Mouse (Mus musculus): ENCODE results near the gene Tpte. TPM values are rescaled to one million over a fixed set of nuclear protein-coding genes. Genes with fewer than 3 reads are reported as not detected.

Gene Tpte
- total RNA-seq (2014; rRNA removed) (not detected in 2 replicates), polyA plus RNA-seq (2015; fragmentation: Nextera tagmentation; extraction: Ambion mirVana) (not detected in 2 replicates)

DNA sequence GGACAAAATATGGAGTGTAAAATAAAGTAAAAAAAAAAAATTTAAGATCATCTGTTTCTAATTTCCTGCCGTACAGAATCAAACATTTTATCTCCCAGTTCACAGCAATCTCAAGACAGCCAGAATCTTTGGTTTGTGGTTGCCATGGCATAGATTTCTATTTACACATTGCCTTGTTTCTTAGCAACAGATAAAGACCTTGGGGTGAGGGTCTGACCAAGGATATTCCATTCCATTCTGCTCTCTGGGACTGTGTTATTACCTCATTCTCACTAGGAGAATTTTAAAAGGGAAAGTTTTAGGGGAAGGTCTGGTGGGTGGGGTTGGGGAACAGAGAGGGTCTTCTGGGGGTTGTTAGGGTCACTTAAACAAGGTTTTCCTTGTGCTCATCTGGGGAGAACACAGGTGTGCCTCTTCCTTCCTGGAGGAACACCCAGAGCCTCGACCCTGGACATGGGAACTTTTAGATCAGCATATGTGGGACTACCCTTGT, at the start of gene Tpte:
Tpte (plus strand) TSS at position 443 of the 493 bp plus-strand sequence.
- no peak for TF ChIP-seq CTCF (IDR thresholded peaks at IDR 0.05)
- Histone ChIP-seq H3K4me1 (ENCODE audit: insufficient read depth, low read length) (no peaks in the 10 kb centered on the region), H3K9me3 (ENCODE audit: low read length) (0 out of 2 replicates have a peak, but pooled peaks cover 3% of the 10 kb centered on the region), H3K4me3 (ENCODE audit: low read depth, low read length) (no peak within 1 kb of the TSS), H3K27ac (ENCODE audit: low read depth, low read length) (no peak within 1 kb of the TSS), H3K4me2 (ENCODE audit: low read depth, low read length, poor library complexity, severe bottlenecking) (no peak within 1 kb of the TSS), H3K27me3 (ENCODE audit: insufficient read depth, low read length) (no peaks in the 10 kb centered on the region), H3K36me3 (ENCODE audit: insufficient read depth, low read length) (no peaks in the 10 kb centered on the region), H3K9ac (replicated peaks; ENCODE audit: low read length, poor library complexity, severe bottlenecking) (no peak within 1 kb of the TSS)
- WGBS: 66% methylated on average over 2 of the region's 2 CpGs
- ATAC-seq (ENCODE audit: low FRiP score) (no peak), DNase-seq (ENCODE audit: low spot score) (no peak)

DNA sequence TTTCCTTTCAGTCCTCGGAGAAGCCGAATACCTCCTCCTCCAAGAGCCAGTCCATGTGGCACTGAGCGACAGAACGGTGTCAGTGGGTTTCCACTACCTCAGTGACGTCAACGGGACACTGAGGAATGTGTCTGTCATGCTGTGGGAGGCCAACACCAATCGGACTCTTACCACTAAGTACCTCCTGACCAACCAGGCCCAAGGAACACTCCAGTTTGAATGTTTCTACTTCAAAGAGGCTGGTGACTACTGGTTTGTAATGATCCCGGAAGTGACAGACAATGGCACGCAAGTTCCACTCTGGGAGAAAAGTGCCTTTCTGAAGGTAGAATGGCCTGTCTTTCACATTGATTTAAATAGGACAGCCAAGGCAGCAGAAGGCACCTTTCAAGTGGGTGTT, 40.3 kb upstream of the Tpte start:
- Histone ChIP-seq H3K4me2 (ENCODE audit: low read depth, low read length, poor library complexity, severe bottlenecking) (no peak overlapping the region), H3K4me3 (ENCODE audit: low read depth, low read length) (no peak overlapping the region), H3K4me1 (ENCODE audit: insufficient read depth, low read length) (no peaks in the 10 kb centered on the region), H3K9me3 (ENCODE audit: low read length) (no peaks in the 10 kb centered on the region), H3K9ac (replicated peaks; ENCODE audit: low read length, poor library complexity, severe bottlenecking) (no peak overlapping the region), H3K27ac (ENCODE audit: low read depth, low read length) (no peak overlapping the region), H3K36me3 (ENCODE audit: insufficient read depth, low read length) (no peaks in the 10 kb centered on the region), H3K27me3 (ENCODE audit: insufficient read depth, low read length) (no peaks in the 10 kb centered on the region)
- no peak for ATAC-seq (ENCODE audit: low FRiP score)
- TF ChIP-seq CTCF (IDR thresholded peaks at IDR 0.05): no peak
- WGBS: 90% methylated on average over 9 of the region's 9 CpGs
- DNase-seq (ENCODE audit: low spot score): no peak

DNA sequence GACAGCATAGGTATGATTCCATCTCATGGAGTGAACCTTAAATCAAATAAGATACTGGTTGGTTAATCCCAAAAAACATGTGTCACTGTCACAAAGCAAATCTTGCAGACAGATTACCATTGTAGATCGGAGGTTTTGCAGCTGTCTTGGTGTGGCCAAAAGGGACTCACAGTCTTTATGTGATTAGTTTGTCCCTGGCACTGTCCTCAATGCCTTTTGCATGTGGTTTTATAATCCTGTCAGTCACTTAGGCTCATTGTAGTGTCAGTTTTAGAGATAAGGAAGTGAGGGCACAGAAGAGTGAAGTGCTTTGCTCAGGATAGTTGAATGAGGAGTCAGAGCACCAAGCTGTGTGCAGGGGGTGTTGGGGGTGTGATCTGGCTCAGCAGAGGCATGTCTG, 37.6 kb upstream of the Tpte start:
- Histone ChIP-seq H3K4me2 (ENCODE audit: low read depth, low read length, poor library complexity, severe bottlenecking) (no peak overlapping the region), H3K27me3 (ENCODE audit: insufficient read depth, low read length) (no peaks in the 10 kb centered on the region), H3K36me3 (ENCODE audit: insufficient read depth, low read length) (no peaks in the 10 kb centered on the region), H3K27ac (ENCODE audit: low read depth, low read length) (no peak overlapping the region), H3K9ac (replicated peaks; ENCODE audit: low read length, poor library complexity, severe bottlenecking) (no peak overlapping the region), H3K4me1 (ENCODE audit: insufficient read depth, low read length) (no peaks in the 10 kb centered on the region), H3K4me3 (ENCODE audit: low read depth, low read length) (no peak overlapping the region), H3K9me3 (ENCODE audit: low read length) (no peaks in the 10 kb centered on the region)
- ATAC-seq (ENCODE audit: low FRiP score) (no peak), DNase-seq (ENCODE audit: low spot score) (no peak)
- TF ChIP-seq CTCF (IDR thresholded peaks at IDR 0.05): no peak
- 56% methylated on average over 1 of the region's 1 CpGs for WGBS

DNA sequence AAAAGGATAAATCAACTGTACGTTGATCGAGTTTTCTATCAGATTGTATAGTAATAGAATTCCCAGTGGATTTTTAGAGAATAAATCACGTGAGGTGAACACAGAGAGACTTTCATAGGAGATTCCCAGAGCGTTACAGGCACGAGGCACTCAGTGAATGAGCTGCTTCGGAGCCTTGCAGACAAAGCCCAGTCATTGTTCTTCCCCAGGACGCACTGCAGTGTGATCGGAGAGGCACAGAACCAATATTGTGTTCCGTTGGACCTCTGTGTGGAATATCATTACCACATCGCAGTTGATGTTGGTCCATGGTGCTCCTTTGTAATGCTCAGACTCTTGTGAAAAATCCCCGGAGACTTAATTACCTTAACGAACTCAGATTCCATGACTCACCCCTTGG, 35.3 kb upstream of the Tpte start:
- 70% methylated on average over 12 of the region's 12 CpGs for WGBS
- TF ChIP-seq CTCF (IDR thresholded peaks at IDR 0.05): no peak
- H3K9ac ChIP-seq (replicated peaks; ENCODE audit: low read length, poor library complexity, severe bottlenecking): no peak overlapping the region
- H3K4me2 ChIP-seq (ENCODE audit: low read depth, low read length, poor library complexity, severe bottlenecking): no peak overlapping the region
- no peak overlapping the region for H3K27ac ChIP-seq (ENCODE audit: low read depth, low read length)
- H3K36me3 ChIP-seq (ENCODE audit: insufficient read depth, low read length): no peaks in the 10 kb centered on the region
- no peaks in the 10 kb centered on the region for H3K9me3 ChIP-seq (ENCODE audit: low read length)
- no peaks in the 10 kb centered on the region for H3K4me1 ChIP-seq (ENCODE audit: insufficient read depth, low read length)
- DNase-seq (ENCODE audit: low spot score) (no peak), ATAC-seq (ENCODE audit: low FRiP score) (no peak)
- H3K4me3 ChIP-seq (ENCODE audit: low read depth, low read length): no peak overlapping the region
- no peaks in the 10 kb centered on the region for H3K27me3 ChIP-seq (ENCODE audit: insufficient read depth, low read length)

DNA sequence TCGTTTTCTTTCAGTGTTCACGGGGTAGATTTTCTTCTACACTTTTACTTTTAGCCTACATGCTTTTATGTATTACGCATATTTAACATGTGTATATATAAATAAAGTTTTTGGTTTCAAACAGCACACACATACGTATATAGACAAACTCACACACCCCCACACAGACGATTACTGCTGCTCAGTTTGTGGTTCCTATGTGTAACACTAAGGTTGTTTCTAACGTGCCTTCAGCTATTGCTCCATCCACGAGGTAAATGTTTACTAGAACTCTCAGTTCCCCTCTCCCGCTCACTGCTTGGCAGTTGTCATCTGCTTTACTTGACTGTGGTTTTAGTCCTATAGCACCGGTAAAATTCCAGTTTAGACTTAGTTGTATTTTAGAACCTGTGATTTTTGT, 34.2 kb upstream of the Tpte start:
- Histone ChIP-seq H3K9me3 (ENCODE audit: low read length) (no peaks in the 10 kb centered on the region), H3K9ac (replicated peaks; ENCODE audit: low read length, poor library complexity, severe bottlenecking) (no peak overlapping the region), H3K4me2 (ENCODE audit: low read depth, low read length, poor library complexity, severe bottlenecking) (no peak overlapping the region), H3K36me3 (ENCODE audit: insufficient read depth, low read length) (no peaks in the 10 kb centered on the region), H3K27me3 (ENCODE audit: insufficient read depth, low read length) (no peaks in the 10 kb centered on the region), H3K4me1 (ENCODE audit: insufficient read depth, low read length) (no peaks in the 10 kb centered on the region), H3K27ac (ENCODE audit: low read depth, low read length) (no peak overlapping the region), H3K4me3 (ENCODE audit: low read depth, low read length) (no peak overlapping the region)
- TF ChIP-seq CTCF (IDR thresholded peaks at IDR 0.05): no peak
- no peak for ATAC-seq (ENCODE audit: low FRiP score)
- WGBS: 84% methylated on average over 9 of the region's 9 CpGs
- no peak for DNase-seq (ENCODE audit: low spot score)

DNA sequence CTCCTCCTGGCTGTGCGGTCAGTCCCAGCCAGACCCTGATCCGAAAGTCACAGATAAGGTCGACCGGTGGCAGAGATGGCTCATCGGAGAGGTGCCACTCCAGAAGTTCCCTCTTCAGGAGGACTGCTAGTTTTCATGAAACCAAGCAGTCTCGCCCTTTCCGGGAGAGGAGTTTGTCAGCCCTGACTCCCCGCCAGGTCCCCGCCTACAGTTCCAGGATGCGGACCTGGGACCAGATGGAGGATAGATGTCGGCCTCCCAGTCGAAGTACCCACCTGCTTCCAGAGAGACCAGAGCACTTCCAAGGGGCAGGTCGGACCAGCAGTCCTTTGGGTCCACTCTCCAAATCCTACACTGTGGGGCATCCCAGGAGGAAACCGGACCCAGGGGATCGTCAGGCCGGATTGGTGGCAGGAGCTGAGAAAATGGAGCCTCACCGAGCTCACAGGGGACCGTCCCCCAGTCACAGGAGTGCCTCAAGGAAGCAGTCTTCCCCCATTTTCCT, 24.2 kb upstream of the Tpte start:
- H3K27ac ChIP-seq (ENCODE audit: low read depth, low read length): no peak overlapping the region
- WGBS: 81% methylated on average over 18 of the region's 18 CpGs
- TF ChIP-seq CTCF (IDR thresholded peaks at IDR 0.05): no peak
- no peak overlapping the region for H3K4me3 ChIP-seq (ENCODE audit: low read depth, low read length)
- no peaks in the 10 kb centered on the region for H3K4me1 ChIP-seq (ENCODE audit: insufficient read depth, low read length)
- ATAC-seq (ENCODE audit: low FRiP score) (no peak), DNase-seq (ENCODE audit: low spot score) (no peak)
- no peaks in the 10 kb centered on the region for H3K27me3 ChIP-seq (ENCODE audit: insufficient read depth, low read length)
- H3K4me2 ChIP-seq (ENCODE audit: low read depth, low read length, poor library complexity, severe bottlenecking): no peak overlapping the region
- H3K9ac ChIP-seq (replicated peaks; ENCODE audit: low read length, poor library complexity, severe bottlenecking): no peak overlapping the region
- no peaks in the 10 kb centered on the region for H3K36me3 ChIP-seq (ENCODE audit: insufficient read depth, low read length)
- H3K9me3 ChIP-seq (ENCODE audit: low read length): no peaks in the 10 kb centered on the region

Measured in midbrain, postnatal 0 days (tissue).